Mouse (Mus musculus): Measurements from ENCODE around the gene Cyp1a1.
A peak's percentile ranks its signal among the peaks of the same experiment; 100 is the strongest.

Gene Cyp1a1

DNA sequence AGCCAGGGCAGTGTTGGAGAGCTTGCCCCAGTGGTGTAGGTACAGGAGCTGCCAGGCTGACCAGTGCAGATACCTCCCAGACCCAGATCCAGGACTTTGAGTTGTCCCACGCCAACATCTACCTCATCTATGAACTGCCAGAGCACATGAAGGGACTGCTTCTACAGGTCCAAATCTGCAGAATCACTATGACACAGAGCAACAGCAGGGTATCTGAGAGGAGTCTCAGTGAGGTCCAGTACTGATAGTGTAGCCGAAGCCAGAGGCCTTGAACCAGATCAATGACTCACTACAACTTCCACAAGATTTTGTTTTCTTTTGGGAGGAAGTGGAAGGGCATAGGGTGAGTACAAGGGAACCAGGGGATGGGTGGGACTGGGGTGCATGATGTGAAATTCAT lies at the start of gene Cyp1a1:
Gene Cyp1a1 (plus strand): TSS at position 178 of the 400 bp plus-strand sequence.
- no peak for DNase-seq (ENCODE audit: low spot score)

DNA sequence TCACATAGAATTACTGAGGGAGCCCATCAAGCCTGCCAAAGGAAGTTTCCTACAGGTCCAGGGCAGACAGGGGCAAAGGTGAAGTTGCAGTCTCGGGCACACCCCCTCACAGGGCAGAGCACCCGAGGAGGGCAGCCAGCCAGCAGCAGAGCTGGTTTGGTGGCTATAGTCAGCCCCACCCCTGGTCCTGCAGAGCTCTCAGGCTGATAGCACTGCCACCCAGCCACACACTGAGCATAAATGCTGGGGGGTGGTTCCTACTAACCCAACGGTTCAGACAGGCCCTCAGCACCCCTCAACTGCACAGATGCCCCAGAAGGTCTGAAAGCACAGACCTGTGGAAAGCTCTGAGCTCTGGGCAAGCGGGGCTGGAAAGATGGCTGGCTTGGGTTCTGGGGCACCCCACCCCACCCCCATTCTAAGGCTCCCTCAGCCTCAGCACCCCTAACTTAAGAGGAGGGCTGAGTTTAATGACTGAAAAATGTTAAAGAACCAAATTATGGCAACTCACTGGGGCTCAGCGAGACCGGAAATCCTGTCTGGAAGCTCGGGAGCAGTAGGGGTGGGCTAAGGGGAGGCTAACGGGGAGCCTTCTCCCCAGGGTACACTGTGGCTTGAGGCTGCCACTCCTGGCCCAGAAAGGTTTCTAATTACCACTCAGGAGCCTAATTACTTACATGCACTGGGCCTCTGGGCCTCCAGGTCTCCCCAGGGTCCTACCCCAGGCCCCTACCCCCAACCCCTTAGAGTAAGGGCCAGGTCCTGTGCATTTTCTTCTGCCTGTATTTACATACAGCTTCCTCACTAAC lies 48.9 kb upstream of the Cyp1a1 start:
- DNase-seq (ENCODE audit: low spot score) = peak; percentile 55

DNA sequence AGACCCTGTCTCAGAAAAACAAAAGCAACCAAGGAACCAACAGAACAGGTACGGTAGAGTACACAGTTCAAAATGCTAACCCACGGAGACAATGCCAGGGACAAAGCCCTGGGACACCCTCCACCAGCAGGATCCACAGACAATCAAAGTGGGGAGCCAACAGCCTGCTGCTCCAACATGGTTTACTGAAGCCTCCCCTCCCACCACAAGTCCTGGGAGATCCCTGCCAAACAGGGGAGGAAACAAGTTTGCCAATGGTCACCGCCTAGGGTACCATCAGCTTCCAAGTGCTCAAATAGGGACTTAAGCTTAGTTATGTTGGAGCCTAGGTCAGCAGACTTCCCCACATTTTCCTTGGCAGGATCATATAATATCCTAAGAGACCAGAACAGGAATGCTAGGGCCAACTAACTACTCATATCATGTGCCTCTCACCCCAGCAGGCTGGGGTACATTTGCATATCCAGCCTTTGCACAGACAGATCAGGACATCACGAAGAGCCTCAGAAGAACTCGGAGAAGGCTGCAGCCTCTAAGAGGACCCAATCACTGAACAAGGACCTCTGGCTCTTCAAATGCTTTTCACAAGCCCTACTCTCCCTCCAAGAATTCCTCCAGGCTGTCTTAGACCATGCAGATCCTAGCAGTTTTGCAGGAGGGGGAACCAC lies 47.9 kb upstream of the Cyp1a1 start:
- no peak for DNase-seq (ENCODE audit: low spot score)

DNA sequence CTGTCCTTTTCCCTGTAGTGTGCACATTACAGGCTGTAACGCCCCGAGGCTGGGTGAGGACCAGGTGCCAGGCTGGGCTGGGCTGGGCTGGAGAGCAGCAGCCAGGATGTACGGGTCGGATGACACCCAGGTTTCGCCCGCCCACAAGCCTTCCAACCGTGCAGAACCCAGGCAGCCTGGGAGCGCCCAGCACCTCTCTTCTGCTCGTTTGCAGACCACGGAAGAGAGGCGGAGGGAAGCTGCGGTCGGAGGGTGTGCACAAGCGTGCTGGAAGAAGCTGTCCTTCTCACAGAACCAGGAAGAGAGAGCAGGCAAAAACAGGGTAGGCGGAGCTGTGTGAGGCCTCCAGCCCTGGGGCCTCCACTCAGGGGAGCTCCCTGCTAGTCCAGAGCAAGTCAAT lies 47.3 kb upstream of the Cyp1a1 start:
- no peak for DNase-seq (ENCODE audit: low spot score)

DNA sequence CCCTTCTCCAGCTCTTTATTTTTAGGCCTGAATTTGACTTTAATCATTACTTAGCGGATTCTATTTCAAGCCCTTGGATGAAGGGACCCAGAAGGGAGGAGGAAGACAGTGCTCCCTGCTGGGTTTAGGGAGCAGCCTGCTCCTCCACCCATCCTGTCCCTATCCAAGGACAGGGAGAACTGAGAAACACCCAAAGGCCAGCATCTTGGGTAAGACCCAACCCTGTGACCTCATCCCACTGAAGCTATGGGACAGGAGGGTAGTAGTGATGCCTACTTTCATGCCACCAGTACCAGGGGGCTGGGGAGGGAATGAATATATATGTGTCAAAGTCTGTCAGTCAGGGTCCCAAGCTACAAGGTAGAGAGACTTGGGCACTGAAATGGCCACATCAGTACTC lies 46.7 kb upstream of the Cyp1a1 start:
- DNase-seq (ENCODE audit: low spot score) = no peak

DNA sequence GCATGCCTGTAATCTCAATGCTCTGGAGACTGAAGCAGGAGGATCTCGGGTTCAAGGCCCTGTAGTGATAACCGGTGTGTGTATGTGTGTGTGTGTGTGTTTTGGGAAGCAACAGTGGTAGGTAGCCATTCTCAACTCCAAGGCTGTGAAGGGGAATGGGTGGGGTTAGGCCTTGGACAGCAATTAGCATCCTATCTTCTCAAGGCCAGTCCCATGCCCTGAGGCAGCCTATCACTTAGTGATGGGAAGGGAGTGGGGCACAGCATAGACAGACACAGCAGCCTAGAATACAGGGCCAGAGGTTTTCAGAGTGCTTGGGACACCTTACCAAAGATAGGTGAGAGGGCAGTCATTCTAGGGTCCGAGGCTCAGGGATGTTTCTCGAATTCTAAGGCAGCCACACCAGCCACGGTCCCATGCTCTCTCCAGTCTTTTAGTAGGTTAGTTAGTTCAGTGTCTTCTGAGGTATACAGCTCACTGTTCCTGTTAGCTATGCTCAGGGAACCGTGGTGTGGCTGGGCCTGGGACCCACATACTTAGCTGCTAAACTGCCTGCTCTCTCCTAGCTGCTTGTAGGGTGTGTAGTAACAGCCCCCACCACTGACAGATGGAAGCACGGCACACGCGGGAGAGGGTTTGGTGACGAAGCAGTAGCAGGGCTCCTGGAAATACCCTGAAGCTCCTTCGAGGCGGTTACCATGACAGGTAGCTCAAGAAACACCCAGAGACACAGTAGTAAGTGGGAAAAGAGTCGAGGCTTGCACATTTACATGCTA lies 45.8 kb upstream of the Cyp1a1 start:
- DNase-seq (ENCODE audit: low spot score) = no peak

DNA sequence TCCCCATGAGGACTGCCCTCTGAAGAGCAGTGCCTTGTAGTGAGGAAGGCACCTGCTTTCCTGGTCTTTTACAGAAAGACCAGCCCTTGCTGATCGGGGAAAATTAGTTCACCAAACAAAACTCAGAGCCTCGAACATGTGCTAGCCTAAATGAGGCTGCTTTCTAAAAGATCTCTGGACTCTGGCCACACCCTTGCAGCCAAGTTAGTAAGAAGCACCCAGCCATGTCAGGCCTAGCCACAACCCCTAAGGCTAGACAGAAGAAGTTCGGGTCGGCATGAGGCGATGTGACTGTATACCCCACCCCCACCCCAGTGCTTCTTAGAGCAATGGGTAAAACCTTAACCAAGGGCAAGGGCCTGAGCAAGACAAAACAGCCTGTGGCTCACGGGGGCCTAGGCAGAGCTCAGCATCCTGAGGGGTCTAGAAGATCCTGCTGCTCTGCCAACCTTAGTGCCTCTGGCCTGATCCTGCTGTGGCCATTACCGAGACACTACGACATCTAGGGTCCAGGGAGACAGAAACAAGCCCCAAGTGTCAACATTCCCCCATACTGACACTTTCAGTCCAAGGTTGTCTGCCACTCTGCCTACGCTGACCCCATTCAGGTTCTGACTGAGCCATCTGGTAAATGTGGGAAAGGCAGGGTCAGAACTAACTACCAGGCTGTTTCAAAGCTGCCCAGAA lies 44.4 kb upstream of the Cyp1a1 start:
- DNase-seq (ENCODE audit: low spot score) = no peak

DNA sequence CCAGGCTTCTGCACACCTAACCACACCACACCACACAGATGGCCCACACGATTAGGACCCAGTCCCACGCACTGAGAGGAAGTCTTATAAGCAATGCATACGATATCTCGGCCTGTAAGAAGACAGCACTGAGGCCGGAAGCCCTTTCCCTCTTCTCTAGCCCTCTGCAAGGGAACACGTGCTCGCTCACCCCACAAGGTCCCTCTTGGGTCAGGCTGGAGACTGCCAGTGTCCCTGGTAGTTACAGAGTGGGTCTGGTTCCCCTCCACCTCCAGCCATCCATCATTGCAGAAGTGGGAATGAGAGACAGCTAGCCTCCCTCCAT lies 43.9 kb upstream of the Cyp1a1 start:
- no peak for DNase-seq (ENCODE audit: low spot score)

DNA sequence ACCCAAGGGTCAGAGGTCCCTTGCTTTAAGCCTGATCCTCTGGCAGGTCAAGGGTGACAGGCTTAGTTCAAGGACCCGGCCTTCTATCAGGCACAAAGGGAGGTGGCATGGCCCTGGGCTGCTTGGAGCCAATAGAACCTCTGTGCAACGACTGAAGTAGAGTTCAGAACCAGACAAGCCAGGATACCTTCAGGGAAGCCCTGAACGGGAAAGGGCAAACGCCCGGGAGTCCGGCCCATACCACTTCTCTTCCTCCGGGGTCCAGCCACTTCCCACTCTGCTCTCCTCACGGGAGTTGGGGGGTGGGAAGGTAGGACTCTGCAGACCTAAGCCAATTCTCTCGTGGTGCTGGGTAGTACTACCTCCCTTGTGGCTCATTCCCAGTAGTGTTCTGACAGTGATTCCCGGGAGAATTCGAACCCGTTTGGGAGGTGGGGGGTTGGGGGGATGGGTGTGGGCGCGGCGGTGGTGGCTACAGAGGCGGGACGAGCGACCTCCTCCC lies 43.2 kb upstream of the Cyp1a1 start:
- DNase-seq (ENCODE audit: low spot score) = peak; percentile 18

DNA sequence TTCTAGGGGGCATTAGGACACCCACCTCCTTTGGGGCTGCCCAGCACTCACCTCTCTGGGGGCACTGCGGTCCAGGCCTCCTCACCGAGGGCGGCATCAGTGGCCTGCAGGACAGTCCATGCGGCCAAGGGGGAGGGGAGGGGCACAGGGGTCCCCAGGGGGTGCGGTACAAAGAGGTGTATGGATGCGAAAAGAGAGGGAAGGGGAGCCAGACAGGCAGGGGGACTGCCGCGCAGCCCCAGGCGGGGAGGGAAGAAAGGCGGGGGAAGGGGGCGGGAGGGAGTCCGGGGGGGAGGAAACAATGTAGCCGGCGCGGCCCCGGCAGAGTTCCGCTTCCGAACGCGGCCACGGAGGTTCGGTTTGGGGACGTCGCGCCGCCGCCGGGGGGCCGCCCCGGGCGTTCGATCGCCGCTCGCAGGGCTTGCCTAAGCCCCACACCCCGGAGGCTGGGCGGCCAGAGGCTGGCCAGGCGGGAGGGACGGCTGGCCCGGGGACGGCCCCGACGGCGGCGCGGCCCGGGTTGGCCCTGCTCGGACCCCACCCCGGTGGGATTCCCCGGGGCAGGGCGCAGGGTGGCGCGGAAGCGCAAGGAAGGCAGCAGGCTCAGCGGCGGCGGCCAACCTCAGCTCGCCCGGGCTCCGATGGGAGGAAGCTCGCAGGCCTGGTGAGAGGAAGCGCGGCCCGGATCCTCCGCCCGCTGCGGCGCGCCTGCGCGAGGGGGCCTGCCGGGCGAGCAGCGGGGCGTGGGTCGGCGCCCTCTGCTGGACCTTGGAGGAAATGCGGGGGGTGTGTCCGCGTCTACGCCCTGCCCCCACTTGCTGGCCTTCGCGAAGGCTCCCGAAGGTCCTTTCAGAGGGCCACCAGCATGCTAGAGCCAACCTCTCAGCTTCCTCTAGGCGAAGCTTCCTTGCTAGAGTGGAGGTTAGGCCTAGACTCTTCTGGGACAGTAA lies 42.5 kb upstream of the Cyp1a1 start:
- DNase-seq (ENCODE audit: low spot score) = peak; percentile 87

DNA sequence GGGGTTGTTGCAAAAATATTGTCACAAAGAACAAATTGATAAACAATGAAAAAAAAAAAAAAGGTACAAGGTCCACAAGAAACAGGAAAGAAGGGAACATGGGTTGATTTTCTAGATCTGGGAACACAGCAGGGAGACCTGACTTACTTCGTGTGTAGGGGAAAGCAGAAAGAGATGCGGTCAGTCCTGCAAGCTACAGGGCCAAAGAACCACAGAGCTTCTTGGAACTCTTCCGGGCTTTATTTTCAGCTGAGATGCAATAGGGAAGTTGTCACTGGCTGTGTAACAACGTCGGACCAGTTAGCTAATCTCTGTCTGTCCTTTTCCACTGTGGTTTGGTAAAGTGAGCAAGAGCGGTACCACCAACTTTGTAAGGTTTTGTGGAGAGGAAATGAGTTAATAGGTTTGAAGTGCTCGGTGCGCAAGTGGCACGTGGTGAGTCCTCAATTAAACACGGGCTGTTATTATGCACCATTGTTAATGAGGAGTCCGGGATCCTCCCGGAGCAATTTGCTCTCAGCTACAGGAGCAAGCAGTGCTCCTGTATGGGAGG lies 41.1 kb upstream of the Cyp1a1 start:
- DNase-seq (ENCODE audit: low spot score) = no peak

DNA sequence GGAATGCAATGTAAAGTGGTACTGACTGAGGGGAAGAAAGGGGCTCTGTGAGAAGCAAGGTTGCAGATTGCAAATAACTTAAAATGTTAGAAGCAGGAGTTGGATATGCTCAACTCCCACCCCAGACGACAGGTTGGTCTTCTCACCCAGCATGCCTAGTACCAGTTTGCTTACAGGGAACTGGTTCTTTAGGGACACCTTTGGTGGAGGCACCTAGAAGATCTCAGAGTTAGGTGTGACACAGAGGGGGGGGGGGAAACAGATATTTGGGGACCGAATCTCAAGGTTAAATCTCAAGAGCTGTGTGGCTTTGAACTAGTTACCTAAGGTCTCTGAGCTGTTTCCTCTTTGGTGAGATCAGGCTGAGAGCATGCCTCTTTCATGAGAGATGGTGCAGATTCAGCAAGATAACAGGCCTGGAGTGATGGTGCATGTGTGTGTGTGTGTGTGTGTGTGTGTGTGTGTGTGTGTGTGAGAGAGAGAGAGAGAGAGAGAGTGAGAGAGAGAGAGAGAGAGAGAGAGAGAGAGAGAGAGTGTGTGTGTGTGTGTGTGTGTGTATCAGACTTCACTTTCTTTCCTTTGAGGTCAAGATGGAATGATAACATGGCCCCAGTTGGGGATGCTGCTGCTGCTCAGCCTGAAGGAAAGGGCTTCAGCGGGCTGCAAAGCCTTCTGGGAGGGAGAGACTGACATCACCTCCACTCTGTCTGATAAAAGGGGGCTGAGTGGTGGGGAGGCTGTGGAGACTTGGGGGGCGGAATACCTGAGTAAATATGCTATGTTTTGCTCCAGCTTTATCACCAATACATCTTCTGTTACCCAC lies 40.2 kb upstream of the Cyp1a1 start:
- no peak for DNase-seq (ENCODE audit: low spot score)

DNA sequence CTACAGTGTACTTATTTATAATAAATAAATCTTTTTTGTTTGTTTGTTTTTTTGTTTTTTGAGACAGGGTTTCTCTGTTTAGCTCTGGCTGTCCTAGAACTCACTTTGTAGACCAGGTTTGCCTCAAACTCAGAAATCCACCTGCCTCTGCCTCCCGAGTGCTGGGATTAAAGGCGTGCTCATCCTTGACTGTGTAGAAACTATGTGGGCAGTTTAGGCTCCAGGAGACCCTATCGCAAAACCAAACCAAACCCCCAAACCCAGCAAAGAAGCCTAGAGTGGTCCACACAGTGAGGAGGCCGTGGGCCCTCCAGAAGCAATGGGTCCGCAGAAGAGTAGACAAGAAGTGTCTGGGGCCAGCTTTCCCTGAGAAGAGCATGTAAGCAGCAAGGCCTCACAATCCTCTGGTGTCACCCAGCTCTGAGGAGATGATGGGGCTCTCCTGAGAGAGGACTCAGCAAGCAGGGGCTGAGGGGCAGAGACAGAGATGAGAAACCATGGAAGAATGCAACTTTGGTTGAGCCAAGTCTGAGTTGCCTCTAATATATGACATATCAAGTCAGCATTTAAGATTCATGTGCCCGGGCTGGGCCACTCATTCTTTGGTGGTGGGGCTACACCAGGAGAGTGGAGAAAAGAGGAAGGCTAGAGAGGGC lies 37.5 kb upstream of the Cyp1a1 start:
- no peak for DNase-seq (ENCODE audit: low spot score)

DNA sequence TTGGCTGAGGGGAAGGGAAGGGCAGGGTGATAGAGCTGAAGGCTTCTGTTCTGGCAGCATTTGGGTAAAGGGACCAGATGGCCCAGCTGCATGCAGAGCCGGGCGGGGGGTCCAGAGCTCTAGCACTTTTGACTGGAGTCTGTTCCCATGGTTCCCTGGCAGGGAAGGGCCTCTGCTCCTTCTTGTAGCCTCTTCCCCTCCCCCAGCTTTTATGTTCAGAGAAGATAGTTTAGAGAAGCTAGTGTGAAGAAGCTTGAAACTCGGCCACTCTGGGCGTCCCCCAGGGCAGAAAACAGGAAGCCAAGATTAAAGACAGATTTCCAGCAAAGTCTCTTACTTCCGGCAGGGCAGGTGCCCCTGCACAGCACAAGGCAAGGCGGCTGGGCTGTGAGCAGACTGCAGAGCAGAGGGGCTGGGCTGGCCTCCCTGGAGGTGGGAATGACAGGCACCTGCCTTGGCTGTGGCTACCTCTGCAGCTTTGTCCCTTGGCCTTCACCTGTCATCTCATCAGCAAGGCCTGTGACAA lies 36.9 kb upstream of the Cyp1a1 start:
- DNase-seq (ENCODE audit: low spot score) = no peak

DNA sequence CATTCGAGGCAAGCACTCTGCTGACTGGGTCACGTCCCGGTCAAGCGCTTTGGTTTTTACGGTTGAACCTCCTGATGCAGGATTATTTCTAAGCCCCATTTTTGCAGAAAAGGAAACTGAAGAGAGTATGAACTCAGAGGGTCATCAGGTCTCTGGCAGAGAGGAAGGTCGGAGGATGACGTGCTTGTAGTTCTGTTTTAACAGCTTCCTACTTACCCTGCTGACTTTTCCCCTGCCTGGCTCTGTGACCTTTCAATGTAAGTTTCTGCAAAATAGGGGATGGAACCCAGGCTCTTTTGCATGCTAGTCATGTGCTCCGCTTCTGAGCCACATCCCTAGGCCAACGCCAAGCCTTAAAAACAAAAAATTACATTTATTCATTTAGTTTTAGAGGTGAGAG lies 35.4 kb upstream of the Cyp1a1 start:
- no peak for DNase-seq (ENCODE audit: low spot score)

DNA sequence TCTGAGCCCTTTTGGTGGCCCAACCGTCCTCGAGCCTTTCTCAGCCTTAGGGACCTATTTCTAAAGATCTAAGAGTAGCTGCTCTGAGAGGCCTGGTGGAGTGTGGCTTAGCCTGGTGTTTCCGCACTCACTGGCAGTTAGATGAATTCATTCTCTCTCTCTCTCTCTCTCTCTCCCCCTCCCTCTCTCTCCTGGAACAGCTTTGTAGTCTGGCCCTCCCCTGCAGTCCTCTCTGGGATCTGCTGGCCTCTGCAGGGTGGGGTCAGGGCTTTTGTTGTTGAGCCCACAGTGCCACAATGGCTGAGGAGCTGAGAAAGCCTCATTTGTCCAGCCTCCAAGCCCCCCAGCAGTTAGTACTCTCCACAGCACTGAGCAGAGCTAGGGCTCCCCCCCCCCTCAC lies 34.9 kb upstream of the Cyp1a1 start:
- no peak for DNase-seq (ENCODE audit: low spot score)

DNA sequence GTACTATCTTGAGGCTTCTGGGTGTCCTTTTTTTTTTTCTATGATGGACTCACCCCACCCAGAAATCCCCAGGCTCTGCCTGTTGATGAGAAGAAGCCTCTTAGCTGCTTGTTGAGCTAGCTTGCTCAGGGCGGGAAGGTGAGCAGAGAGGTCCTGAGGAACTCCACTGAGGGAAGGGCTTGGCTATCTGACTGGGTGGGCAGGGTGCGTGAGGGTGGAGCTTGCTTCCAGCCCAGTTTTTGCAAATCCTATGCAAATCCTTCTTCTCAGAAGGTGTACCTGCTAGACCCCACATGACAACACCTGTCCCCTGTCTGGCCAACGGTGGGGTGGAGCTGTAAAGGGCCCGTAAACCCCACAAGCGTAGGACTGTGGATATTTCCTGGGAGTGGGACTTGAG lies 34.4 kb upstream of the Cyp1a1 start, which contains the start of gene Csk:
Gene Csk (minus strand): TSS at position 349 of the 400 bp plus-strand sequence.
- DNase-seq (ENCODE audit: low spot score) = no peak

DNA sequence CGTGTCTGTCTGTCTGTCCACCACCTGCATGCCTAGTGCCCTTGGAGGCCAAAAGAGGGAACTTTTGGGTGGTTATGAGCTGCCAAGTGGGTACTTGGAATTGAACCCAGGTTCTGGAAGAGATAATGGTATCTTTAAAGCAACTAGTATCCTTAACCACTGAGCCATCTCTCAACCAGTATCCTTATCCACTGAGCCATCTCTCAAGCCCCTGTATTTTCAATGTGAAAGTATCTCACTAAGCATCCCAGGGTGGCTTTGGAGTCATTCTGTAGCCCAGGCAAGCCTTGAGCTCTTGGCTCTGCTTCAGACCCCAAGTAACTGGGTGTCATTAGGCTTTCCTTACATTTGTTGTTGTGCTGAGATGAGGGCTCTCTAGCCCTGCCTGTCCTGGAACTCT lies 32.8 kb upstream of the Cyp1a1 start:
- no peak for DNase-seq (ENCODE audit: low spot score)

DNA sequence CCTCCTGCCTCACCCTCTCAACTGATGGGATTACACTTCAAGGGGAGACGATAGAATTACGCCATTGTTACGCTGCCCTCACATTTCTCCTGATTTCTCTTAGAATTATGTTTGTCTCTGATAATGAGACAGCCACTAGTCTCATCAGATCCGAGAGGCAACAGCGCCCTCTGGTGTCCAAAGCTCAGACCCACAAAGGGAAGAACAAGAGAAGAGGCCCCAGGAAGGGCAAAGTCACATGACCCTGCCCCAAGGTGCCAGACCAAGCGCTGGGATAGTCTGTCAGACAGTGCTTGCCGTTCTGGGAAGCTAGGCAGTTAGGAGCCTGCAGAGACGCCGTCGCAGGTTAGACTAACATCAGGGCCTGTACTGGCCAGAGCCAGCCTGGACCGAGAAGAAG lies 32.0 kb upstream of the Cyp1a1 start:
- peak; percentile 97 for DNase-seq (ENCODE audit: low spot score)

Data from adipocyte (in vitro differentiated cells).